Mouse (Mus musculus) c-Kit-positive CD71-positive TER-119-positive erythroid progenitor cells, embryonic 14.5 days (primary cell): Measurements from ENCODE around the gene Arsg.
A peak's percentile ranks its signal among the peaks of the same experiment; 100 is the strongest.

Experiments used
- DNase-seq: peaks from one replicate; pipeline ENCODE4 v3.0.0-alpha.2; 2013; ENCODE audit warnings: low spot score

Gene Arsg

GRCm38 (mm10) chr11:109546305-109547001 is 73.3 kb downstream of the Arsg start:
- DNase-seq: no peak

DNA sequence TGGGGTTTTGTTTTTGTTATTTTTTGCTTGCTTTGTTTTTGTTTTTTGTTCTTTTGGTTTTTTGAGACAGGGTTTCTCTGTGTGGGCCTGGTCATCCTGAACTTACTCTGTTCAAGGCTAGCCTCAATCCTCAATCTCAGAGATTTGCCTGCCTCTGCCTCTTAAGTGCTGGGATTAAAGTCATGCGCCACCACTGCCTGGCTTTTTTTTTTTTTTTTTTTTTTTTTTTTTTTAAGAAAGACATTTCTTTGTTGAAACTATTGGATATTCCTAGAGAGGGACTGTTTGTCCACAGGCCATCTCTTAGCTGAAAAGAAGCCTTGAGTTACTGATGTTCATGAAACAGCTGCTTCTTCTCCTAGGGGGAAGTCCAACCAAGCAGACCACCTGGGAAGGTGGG is 74.5 kb downstream of the Arsg start:
- DNase-seq: no peak

- DNase-seq: peak; percentile 84
Observed at GRCm38 (mm10) chr11:109549599-109550290, 76.6 kb downstream of the Arsg start.

DNA sequence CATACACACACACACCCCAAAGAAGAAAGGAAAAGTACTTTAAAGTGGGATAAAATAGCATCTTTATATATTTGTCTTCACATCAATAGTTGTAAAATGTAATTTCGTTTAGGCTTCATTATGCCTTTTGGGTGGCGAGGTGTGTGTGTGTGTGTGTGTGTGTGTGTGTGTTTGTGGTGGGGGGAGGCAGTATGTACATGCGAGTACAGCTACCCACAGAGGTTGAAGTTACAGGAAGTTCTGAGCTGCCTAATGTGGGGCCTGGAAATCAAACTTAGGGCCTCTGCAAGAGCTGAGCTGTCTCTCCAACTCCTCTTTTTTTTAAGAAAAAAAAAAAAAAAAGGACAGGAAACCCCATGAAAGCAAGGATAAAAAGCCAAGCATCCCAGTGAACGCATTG is 80.7 kb downstream of the Arsg start:
- no peak for DNase-seq

DNA sequence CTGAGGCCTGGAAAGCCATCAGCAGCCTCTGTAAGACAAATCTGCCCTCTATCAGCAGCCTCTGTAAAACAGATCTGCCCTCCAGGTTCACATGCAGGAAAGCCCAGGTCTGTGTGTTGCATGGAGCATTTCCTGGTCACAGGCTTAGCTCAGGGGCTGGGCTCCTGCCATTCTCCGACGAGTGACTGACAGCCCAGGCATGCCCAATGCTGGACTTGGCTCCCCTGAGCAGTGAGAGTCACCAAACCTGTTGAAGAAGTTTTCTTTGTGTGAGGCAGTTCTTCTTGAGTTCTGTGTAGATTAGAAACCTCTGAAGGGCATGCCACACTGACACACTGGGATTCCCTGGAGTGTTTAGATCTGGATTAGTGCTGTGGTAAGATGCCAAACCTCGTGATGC is 81.3 kb downstream of the Arsg start:
- DNase-seq: no peak

DNA sequence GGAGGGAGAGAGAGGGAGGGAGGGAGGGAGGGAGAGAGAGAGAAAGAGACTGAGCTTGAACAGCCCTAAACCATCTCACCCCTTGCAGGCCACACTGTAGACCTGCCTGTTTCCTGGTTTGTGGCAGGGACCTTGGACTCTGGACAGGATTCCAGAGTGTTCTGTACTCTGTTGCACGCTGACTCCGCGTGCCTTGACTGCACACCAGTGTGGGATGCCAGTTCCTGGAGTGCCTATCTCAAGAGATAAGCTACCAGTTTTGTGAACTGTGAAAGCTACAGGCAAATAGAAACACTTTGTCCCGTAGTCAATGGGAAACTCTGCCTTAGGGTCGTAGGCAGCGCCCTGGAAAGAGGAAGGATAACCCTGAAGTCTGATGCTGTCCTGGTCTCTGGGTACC is 83.0 kb downstream of the Arsg start:
- peak; percentile 52 for DNase-seq

DNA sequence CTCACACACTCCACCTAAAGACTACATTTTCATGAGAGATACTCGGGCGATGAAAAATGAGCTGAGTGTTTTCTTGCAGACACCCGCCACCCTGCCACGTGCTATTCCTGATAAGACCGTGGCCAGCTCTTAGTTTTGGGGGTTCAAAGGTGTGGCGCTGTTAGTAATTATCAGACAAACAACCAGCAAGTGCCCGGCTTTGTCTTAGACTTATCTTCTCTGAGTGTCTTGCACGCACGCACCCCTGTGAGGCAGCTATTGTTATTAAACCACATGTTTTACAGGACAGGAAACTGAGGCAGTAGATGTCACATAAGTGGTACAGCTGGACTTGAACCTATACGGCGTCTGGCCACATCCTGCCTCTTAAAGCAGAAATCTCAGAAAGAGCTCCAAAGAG is 84.2 kb downstream of the Arsg start:
- peak; percentile 89 for DNase-seq

DNA sequence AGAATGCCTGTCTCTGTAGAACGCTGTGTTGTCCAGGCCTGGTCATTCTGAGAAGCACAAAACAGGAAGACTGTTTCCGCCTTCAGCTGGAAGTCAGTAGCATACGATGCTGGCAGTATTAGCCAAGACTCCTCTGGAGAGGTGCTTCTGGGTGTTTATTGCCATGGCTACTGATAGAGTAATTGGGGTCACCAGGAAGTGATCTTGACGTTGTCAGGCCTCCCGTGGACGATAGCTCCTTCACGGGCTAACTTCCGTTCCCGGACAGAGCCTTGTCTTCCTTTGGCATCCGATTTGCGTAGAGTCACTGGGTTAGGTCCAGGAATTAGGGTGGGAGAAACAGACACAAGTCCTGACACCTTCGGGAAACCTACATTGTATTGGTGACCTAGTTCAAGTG is 86.1 kb downstream of the Arsg start:
- no peak for DNase-seq

DNA sequence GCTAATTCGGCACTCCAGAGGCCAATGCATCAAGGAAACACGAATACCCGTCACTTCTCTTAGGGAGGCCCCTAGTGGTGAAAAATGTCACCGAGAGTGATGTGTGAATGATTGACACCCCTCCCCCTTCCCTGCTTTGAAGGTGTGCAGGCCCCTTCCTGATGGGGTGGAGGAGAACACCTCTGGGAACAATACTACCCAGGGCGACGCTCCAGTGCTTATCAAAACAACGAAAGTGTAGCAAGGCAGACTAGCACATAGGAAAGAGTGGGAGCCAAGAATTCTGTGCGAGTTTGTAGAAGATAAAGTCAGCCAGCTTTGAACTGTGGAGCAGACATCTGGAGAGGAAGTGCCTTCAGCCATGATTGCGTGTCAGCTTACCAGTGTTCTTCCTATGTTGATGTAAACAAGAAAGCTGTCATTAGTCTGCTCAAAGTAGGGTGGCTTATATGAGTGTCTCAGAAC is 87.7 kb downstream of the Arsg start:
- peak; percentile 79 for DNase-seq

- no peak for DNase-seq
Observed at GRCm38 (mm10) chr11:109561445-109561844, 88.3 kb downstream of the Arsg start.

- DNase-seq: no peak
Observed at GRCm38 (mm10) chr11:109563708-109564107, 90.5 kb downstream of the Arsg start.

GRCm38 (mm10) chr11:109564466-109565214 is 91.5 kb downstream of the Arsg start:
- no peak for DNase-seq

DNA sequence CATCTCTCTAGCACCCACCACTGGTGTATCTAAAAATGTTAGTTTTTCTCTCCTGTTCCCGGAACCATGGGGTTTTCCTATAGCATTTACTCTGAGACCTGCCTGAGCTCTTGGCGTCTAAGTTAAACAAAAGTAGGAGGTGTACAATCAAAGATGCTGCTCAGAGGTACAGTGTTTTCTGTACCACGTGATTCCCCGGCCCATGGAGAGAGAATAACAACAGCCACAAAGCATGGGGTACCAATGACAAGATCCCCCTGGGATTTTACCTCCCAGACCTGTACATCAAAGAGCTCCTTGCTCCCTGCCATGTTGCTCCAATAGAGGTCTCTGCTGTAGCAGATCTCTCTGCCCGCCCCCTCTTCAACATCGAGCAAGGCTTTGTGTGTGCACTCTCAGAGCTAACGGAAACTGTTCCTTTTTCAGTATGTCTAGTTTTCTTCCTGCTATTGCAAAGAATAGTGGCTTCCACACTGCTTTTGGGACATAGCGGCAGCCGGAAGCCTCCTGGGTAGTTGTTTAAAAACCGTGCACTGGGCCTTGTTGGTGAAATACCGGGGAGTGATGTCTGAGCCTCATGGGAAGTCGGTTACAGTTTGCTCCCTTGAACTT is 95.9 kb downstream of the Arsg start:
- no peak for DNase-seq

DNA sequence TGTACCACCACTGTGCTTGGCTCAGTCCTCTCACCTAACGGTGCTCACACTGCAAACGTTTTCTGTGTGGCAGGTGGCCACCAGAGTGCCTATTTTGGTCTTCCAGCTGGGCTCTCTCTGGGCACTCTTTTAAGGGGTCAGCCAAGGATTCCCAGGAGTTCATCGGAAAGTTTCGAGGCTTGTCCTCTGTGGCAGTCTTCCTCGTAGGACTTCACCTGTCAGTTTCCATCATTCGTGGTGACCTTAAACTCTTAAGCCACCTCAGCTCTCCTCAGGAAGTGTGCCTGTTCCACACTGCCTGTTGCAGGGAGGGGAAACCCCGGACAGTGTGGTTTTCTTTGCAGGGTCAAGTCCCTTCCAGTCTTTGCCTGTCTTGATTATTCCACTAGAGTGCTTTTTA is 96.6 kb downstream of the Arsg start:
- no peak for DNase-seq

GRCm38 (mm10) chr11:109572051-109572450 is 98.9 kb downstream of the Arsg start:
- DNase-seq: no peak

- DNase-seq: no peak
Observed at GRCm38 (mm10) chr11:109574604-109575003, 101.4 kb downstream of the Arsg start.

- no peak for DNase-seq
Observed at GRCm38 (mm10) chr11:109575832-109576231, 102.7 kb downstream of the Arsg start.

GRCm38 (mm10) chr11:109578536-109578935 is 105.4 kb downstream of the Arsg start:
- DNase-seq: no peak

DNA sequence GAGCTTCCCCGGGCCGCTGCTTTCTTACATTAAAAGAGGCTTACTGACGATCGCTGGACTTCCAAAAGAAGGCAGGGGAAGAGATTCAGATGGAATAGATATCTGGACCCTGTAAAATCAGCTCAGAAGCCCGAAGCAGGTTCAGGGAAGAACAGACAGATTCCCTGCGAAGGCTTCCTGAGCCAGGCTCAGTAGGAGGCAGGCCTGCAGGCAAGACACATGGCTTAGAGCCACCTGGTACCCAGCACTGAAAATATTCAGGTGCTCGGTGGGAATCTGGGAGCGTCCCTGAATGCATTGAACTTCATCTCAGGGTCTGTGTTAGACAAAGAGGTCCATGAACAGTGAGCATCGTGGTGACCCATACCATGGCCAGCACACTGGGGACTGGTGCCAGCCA is 106.8 kb downstream of the Arsg start:
- DNase-seq: no peak

DNA sequence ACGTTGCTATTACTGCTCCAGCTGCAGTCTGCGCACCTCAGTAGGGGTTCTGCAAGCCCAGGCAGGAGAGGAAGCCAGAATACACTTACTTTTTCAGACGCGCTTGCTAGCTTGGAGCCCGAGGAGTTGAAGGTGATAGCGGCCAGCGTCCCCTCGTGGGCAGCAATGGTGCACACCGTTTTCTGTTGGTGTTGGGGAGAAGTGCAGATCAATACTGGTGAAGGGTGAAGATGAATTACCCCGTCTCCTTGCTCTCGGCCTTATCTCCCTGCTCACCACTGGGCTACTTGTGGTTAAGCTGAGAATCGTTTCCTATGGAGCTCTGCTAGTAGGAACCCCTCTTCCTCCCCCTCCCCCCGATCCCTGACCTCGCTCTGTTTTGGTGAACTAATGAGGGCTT is 110.8 kb downstream of the Arsg start:
- DNase-seq: no peak

- peak; percentile 86 for DNase-seq
Observed at GRCm38 (mm10) chr11:109584843-109585713, 111.9 kb downstream of the Arsg start.

DNA sequence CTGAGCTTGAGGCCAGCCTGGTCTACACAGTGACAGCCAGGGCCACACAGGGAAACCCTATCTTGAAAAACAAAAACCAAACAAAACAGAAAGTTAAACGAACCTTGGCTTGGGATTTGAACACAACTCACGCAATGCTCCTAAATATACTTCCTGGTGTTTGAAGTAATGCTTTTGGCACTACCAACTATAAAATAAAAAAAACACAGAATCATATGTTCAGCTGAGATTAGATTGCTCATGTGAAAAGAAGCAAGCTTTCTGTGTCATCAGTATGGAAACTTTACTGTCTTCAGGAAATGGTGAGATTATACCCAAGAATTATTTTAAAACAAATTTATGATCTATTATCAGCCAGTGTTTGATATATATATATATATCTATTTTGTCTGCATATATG is 113.2 kb downstream of the Arsg start:
- DNase-seq: no peak
